Mouse (Mus musculus): ENCODE data around the gene Ftcd.

GRCm38 (mm10) chr10:76622411-76622810, 47.0 kb downstream of the Ftcd start:
- no peak for TF ChIP-seq CTCF (IDR thresholded peaks at IDR 0.05; ENCODE audit: control insufficient read depth, insufficient read depth, low read length)
- TF ChIP-seq POLR2A (IDR thresholded peaks at IDR 0.05; ENCODE audit: borderline replicate concordance, control insufficient read depth, low read depth, low read length) = no peak
